Mouse (Mus musculus) kidney, embryonic 14.5 days (tissue): Measurements from ENCODE around the gene Kcnd3. TPM values are rescaled to one million over a fixed set of nuclear protein-coding genes. Genes with fewer than 3 reads are reported as not detected.

Experiments used
- ATAC-seq: fragments of 200-750 bp; cut with Nextera tagmentation; 2 replicates; pipeline ENCODE4 v1.8.0; 2017; ENCODE audit warnings: moderate number of reproducible peaks, mild to moderate bottlenecking, moderate TSS enrichment, moderate library complexity; ENCODE audit not compliant: low FRiP score, low TSS enrichment
- H3K27ac ChIP-seq: fragments of 300-500 bp; sonication (generic); 2 replicates; pipeline ENCODE4 v1.5.1; 2014; ENCODE audit warnings: low read depth, mild to moderate bottlenecking, low read length, moderate library complexity, mixed read lengths
- H3K27me3 ChIP-seq: fragments of 300-500 bp; sonication (generic); 2 replicates; pipeline ENCODE4 v1.6.1; 2014; ENCODE audit warnings: mild to moderate bottlenecking, low read length; ENCODE audit not compliant: control insufficient read depth, insufficient read depth
- H3K36me3 ChIP-seq: fragments of 300-500 bp; sonication (generic); 2 replicates; pipeline ENCODE4 v1.6.1; 2014; ENCODE audit warnings: low read length, mixed read lengths; ENCODE audit not compliant: control insufficient read depth, insufficient read depth
- H3K4me1 ChIP-seq: fragments of 300-500 bp; sonication (generic); 2 replicates; pipeline ENCODE4 v1.6.1; 2014; ENCODE audit warnings: low read length, mixed read lengths; ENCODE audit not compliant: control insufficient read depth, insufficient read depth
- H3K4me2 ChIP-seq: fragments of 300-500 bp; sonication (generic); replicated peaks from 2 replicates; pipeline ENCODE4 v1.6.1; 2014; ENCODE audit warnings: low read depth, mild to moderate bottlenecking, low read length
- H3K4me3 ChIP-seq: fragments of 300-500 bp; sonication (generic); 2 replicates; pipeline ENCODE4 v1.5.1; 2014; ENCODE audit warnings: mild to moderate bottlenecking, low read length
- H3K9ac ChIP-seq: fragments of 300-500 bp; sonication (generic); 2 replicates; pipeline ENCODE4 v1.6.1; 2014; ENCODE audit warnings: low read depth, mild to moderate bottlenecking, low read length, moderate library complexity
- H3K9me3 ChIP-seq: fragments of 300-500 bp; sonication (generic); 2 replicates; pipeline ENCODE4 v1.6.1; 2016; ENCODE audit warnings: low read length; ENCODE audit not compliant: control insufficient read depth
- WGBS: fragments of 180-500 bp; shearing (Covaris S2); extraction: QIAGEN DNeasy Blood & Tissue Kit; methylation state at CpG from one replicate; pipeline ENCODE4 v1.1.7; 2014; 5-methylcytosine and 5-hydroxymethylcytosine counted together
- polyA plus RNA-seq: library from polyadenylated mRNA; unstranded; fragments of >200 nt; fragmentation: Nextera tagmentation; extraction: Ambion mirVana; gene quantifications from 2 replicates; pipeline ENCODE4 v1.2.1, GENCODE M21; 2014

Gene Kcnd3
- polyA plus RNA-seq, 1 experiment from 2014 or later, result 2.8 TPM

DNA sequence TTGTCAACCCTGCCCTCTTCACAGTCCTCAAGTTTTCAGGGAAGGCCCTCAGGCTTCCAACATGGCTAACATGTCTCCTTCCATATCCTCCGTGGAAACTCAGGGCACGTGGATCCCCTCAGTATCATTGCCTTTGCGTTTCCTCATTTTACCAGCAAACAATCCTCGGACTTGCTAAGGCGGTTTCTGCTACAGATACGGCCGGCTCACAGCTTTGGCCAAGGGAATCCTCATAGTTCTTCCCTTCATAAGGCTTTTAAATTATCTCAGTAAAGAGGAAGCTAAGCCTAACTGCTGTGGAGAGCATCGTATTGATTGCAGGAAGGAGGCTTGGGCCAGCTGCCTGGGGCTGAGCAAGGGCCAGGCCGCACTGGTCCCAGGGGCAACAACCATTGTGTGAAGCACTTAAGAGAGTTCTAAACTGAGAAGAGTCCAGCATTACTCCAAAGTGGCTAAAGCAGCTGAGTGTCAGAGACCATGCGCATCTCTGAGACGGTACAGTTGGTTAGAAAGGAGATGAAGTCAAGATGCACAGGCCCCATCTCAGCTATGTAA is 203.0 kb downstream of the Kcnd3 start:
- no peak overlapping the region for H3K27ac ChIP-seq
- no peak overlapping the region for H3K9ac ChIP-seq
- no peak for ATAC-seq
- WGBS, result 91% methylated on average over 11 of the region's 11 CpGs
- no peaks in the 10 kb centered on the region; the same call in 1 of the 2 replicates for H3K9me3 ChIP-seq
- no peaks in the 10 kb centered on the region for H3K4me1 ChIP-seq
- H3K4me3 ChIP-seq, result no peak overlapping the region
- H3K27me3 ChIP-seq, result no peaks in the 10 kb centered on the region
- H3K36me3 ChIP-seq, result no peaks in the 10 kb centered on the region
- no peak overlapping the region for H3K4me2 ChIP-seq

DNA sequence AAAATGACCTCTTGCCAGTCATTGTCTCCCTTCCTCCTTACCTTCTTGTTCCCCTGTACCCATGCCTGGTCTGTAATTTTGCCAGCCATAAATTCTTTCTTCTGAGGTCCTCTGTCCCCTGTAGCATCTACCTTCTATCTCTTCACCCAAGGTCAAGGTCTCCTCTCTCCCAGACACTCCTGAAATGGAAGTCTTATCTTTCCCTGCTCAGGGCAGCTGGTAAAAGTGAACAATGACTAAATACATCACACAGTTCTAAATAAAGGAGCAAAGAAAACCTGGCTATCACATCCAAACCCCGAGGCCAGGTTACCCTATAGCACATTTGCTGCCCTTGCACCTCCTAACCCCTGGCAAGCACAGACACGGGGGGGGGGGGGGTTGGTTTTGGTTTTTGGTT is 208.4 kb downstream of the Kcnd3 start:
- Histone ChIP-seq H3K4me2 (no peak overlapping the region), H3K9ac (no peak overlapping the region), H3K36me3 (no peaks in the 10 kb centered on the region), H3K9me3 (no peaks in the 10 kb centered on the region; the same call in 1 of the 2 replicates), H3K27me3 (no peaks in the 10 kb centered on the region), H3K4me1 (no peaks in the 10 kb centered on the region), H3K4me3 (no peak overlapping the region), H3K27ac (no peak overlapping the region)
- ATAC-seq, result no peak
- 70% methylated on average over 2 of the region's 2 CpGs for WGBS

DNA sequence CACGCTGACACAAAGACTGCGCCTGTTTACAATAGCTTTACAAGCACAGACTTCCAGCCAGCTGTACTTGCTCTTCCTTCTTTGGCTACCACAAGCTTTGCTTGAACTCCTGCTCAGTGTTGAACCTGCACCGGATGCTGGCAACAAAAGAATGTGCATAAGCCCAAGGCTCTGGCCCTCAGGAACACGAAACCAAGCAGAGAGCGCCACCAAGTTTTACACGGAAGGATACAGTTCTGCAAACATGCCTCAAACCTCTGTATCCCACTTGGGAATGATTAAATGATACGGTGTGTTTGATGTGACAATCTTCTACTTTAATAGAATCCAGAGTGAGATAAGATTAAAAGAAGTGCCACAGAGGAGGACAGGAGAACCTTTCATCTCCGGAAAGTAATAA is 210.9 kb downstream of the Kcnd3 start:
- ATAC-seq, result no peak
- Histone ChIP-seq H3K27ac (no peak overlapping the region), H3K4me2 (no peak overlapping the region), H3K9me3 (no peaks in the 10 kb centered on the region), H3K4me3 (no peak overlapping the region), H3K27me3 (no peaks in the 10 kb centered on the region), H3K36me3 (no peaks in the 10 kb centered on the region), H3K4me1 (no peaks in the 10 kb centered on the region), H3K9ac (no peak overlapping the region)
- 79% methylated on average over 8 of the region's 8 CpGs for WGBS

DNA sequence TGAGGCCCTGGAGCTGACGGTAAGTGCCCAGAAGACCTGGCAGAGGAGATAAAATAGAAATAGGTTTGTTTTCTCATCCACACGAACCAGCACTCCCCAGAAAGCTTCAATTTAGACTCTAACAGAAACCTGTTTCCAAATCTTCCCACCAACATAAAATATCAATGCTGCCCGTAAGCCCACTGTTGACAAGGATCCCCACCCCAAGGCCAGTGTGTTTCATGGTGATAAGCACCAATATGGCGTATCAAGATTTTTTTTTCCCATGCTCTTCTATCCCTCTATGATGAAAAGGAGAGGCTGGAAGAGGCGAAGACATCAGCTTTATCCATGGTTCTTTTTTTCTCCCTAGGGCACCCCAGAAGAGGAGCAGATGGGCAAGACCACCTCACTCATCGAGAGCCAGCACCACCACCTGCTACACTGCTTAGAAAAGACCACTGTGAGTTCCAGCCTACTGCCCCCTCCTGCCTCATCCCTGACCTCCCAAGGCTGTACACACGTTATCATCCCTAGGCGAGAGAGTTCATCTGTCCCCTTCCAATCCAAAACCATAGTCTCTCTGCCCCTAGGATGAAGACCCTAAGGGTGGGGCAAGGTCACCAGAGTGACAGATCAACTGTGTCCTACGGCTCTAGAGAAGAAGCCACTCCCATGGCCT is 213.1 kb downstream of the Kcnd3 start:
- no peak overlapping the region for H3K27ac ChIP-seq
- no peak for ATAC-seq
- H3K27me3 ChIP-seq, result no peaks in the 10 kb centered on the region
- H3K9ac ChIP-seq, result no peak overlapping the region
- no peaks in the 10 kb centered on the region for H3K36me3 ChIP-seq
- H3K4me2 ChIP-seq, result no peak overlapping the region
- 79% methylated on average over 9 of the region's 9 CpGs for WGBS
- no peak overlapping the region for H3K4me3 ChIP-seq
- H3K4me1 ChIP-seq, result no peaks in the 10 kb centered on the region
- no peaks in the 10 kb centered on the region for H3K9me3 ChIP-seq

DNA sequence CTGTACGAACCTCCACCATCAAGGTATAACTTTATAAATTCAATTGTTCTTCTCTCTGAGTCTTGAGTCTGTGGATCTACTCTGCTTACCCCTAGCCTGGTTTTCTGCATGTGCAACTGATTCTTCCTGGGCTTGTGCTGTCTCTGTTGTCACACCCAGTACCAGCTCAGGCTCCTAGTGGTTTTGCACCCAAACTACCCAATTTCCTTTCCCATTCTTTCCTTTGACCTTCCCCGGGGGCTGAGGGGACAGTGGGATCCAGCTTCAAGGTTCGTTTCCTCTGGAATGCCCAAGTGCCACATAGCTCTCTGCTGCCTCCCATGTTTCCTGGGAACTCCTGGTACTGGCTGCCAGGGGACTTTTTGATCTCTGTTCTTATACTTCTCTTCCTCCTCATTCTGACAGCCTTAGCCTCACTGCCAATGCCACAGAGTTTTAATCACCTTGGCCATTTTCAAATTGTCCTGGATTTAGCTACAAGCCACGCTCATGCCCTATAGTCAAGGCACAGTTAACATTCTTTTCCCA is 214.9 kb downstream of the Kcnd3 start:
- Histone ChIP-seq H3K4me3 (no peak overlapping the region), H3K27me3 (no peaks in the 10 kb centered on the region), H3K4me2 (no peak overlapping the region), H3K4me1 (no peaks in the 10 kb centered on the region), H3K9ac (no peak overlapping the region), H3K27ac (no peak overlapping the region), H3K36me3 (no peaks in the 10 kb centered on the region), H3K9me3 (no peaks in the 10 kb centered on the region)
- ATAC-seq, result no peak
- WGBS, result 50% methylated on average over 4 of the region's 4 CpGs

DNA sequence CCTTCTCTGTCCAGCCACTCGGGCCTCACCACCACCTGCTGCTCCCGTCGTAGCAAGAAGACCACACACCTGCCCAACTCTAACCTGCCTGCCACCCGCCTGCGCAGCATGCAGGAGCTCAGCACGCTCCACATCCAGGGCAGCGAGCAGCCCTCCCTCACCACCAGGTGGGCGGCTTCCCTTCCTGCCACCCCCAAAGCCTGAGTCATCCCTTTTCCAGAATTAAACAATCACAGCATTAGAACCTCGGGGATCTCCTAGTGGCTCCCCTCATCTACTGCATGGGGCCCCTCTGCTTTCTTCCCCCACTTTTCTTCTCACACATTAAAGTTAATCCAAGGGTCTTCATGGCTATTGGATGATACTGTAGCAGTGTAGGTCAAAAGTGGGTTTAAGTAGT is 216.0 kb downstream of the Kcnd3 start:
- Histone ChIP-seq H3K9ac (no peak overlapping the region), H3K9me3 (no peaks in the 10 kb centered on the region), H3K27me3 (no peaks in the 10 kb centered on the region), H3K4me1 (no peaks in the 10 kb centered on the region), H3K4me2 (no peak overlapping the region), H3K4me3 (no peak overlapping the region), H3K27ac (no peak overlapping the region), H3K36me3 (no peaks in the 10 kb centered on the region)
- WGBS, result 50% methylated on average over 9 of the region's 9 CpGs
- no peak for ATAC-seq

DNA sequence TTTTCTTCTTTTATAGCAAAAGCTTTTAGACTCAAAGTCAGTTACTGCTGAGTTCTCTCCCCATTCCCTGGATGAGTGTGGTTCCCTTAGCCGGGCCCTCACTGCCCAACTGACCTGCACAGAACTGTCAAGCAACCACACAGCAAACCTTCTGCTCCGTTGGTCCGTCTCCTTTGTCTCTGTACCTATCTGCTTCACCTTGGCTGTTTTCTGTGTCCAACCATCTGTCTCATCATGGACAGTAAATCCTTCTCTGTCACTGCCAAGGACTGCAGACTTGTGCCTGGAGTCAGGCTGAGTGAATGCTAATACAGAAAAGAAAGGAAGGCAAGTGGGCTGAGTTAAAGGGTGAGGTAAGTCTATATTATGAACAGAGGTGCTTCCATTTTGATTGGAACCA is 217.6 kb downstream of the Kcnd3 start:
- H3K4me3 ChIP-seq, result no peak overlapping the region
- no peak overlapping the region for H3K27ac ChIP-seq
- H3K27me3 ChIP-seq, result no peaks in the 10 kb centered on the region
- no peaks in the 10 kb centered on the region for H3K9me3 ChIP-seq
- ATAC-seq, result no peak
- H3K9ac ChIP-seq, result no peak overlapping the region
- WGBS, result 84% methylated on average over 3 of the region's 3 CpGs
- H3K4me1 ChIP-seq, result no peaks in the 10 kb centered on the region
- no peaks in the 10 kb centered on the region for H3K36me3 ChIP-seq
- no peak overlapping the region for H3K4me2 ChIP-seq

DNA sequence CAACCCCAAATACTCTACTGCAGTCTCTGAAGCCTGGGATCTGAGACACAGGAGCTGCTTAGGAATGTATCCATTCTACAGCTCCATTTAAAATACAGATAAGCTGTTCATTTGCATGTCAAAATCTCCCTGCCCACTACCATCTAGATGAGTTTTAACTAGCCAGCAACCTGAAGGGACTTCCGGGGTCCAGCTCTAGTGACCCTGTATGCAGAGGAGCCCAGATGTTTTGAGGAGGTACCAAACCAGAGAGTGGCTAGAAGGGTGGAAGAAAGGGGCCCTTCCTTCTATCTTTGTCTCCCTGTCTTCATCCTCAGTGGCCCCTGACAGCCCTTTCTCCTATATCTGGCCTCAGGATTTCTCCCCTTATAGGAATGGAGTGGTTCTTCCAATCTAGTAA is 218.7 kb downstream of the Kcnd3 start:
- Histone ChIP-seq H3K4me3 (no peak overlapping the region), H3K9me3 (no peaks in the 10 kb centered on the region), H3K4me2 (no peak overlapping the region), H3K27ac (no peak overlapping the region), H3K4me1 (no peaks in the 10 kb centered on the region), H3K27me3 (no peaks in the 10 kb centered on the region), H3K9ac (no peak overlapping the region), H3K36me3 (no peaks in the 10 kb centered on the region)
- 69% methylated on average over 1 of the region's 1 CpGs for WGBS
- no peak for ATAC-seq

DNA sequence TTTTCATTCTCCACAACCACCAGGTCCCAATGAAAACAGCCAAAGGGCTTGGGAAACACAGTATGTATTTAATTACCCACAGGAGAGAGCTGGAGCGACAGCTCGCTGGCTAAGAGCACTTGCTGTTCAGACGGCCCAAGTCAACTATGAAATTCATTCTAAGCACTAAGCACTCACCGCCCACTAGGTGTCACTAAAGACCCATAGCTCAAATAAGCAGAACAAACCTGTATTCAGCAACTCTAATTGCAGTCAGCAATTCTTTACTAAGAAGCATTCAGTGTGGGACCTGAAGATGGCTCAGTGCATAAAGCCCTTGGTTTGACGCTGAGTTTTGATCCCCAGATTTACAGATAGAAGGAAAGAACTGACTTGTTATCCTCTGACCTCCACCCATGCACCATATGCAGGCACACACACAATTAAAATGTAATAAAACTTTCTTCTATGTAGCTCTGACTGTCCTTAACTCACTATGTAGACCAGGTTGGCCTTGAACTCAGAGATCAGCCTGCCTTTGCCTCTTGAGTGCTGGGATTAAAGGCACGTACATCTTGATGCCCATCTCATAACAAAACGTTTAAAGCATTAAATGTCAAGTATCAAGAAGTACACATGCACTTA is 222.6 kb downstream of the Kcnd3 start:
- Histone ChIP-seq H3K27ac (no peak overlapping the region), H3K27me3 (no peaks in the 10 kb centered on the region), H3K4me1 (no peaks in the 10 kb centered on the region), H3K9ac (no peak overlapping the region), H3K4me3 (no peak overlapping the region), H3K9me3 (no peaks in the 10 kb centered on the region), H3K36me3 (peaks cover 30% of the 10 kb centered on the region), H3K4me2 (no peak overlapping the region)
- ATAC-seq, result peak; percentile 78; the same call in 1 of the 2 replicates
- 24% methylated on average over 7 of the region's 7 CpGs for WGBS
